Mouse (Mus musculus): ENCODE measurements around the gene Cygb. TPM values are rescaled to one million over a fixed set of nuclear protein-coding genes. Genes with fewer than 3 reads are reported as not detected.
A peak's percentile ranks its signal among the peaks of the same experiment; 100 is the strongest.

Gene Cygb
- polyA plus RNA-seq, 1 experiment: 55.3 TPM

GRCm38 (mm10) chr11:116657311-116658223, 3.5 kb upstream of the Cygb start:
- DNase-seq (ENCODE audit: extremely low spot score in 1 of 2, low spot score in 1 of 2): peak; percentile 89 to 92

- DNase-seq (ENCODE audit: extremely low spot score in 1 of 2, low spot score in 1 of 2): no peak
Measured at GRCm38 (mm10) chr11:116656348-116657191, 2.5 kb upstream of the Cygb start.

GRCm38 (mm10) chr11:116653709-116654221, 348 bp downstream of the Cygb start:
- DNase-seq (ENCODE audit: extremely low spot score in 1 of 2, low spot score in 1 of 2): peak in 1 of 2 experiments; percentile 61

GRCm38 (mm10) chr11:116653234-116653633, 879 bp downstream of the Cygb start, which contains the start of gene Prcd:
Prcd (plus strand) TSS chr11:116653534.
- DNase-seq (ENCODE audit: extremely low spot score in 1 of 2, low spot score in 1 of 2): no peak

- no peak for DNase-seq (ENCODE audit: extremely low spot score in 1 of 2, low spot score in 1 of 2)
Measured at GRCm38 (mm10) chr11:116652330-116653098, 1.6 kb downstream of the Cygb start.

- DNase-seq (ENCODE audit: extremely low spot score in 1 of 2, low spot score in 1 of 2): peak in 1 of 2 experiments; percentile 80
Measured at GRCm38 (mm10) chr11:116651339-116651738, 2.8 kb downstream of the Cygb start.

- no peak for DNase-seq (ENCODE audit: extremely low spot score in 1 of 2, low spot score in 1 of 2)
Measured at GRCm38 (mm10) chr11:116650811-116651210, 3.3 kb downstream of the Cygb start.

GRCm38 (mm10) chr11:116649711-116650337, 4.3 kb downstream of the Cygb start:
- DNase-seq (ENCODE audit: extremely low spot score in 1 of 2, low spot score in 1 of 2): no peak

GRCm38 (mm10) chr11:116648976-116649375, 5.1 kb downstream of the Cygb start:
- no peak for DNase-seq (ENCODE audit: extremely low spot score in 1 of 2, low spot score in 1 of 2)

GRCm38 (mm10) chr11:116648213-116648921, 5.7 kb downstream of the Cygb start:
- no peak for DNase-seq (ENCODE audit: extremely low spot score in 1 of 2, low spot score in 1 of 2)

GRCm38 (mm10) chr11:116647340-116647991, 6.6 kb downstream of the Cygb start:
- no peak for DNase-seq (ENCODE audit: extremely low spot score in 1 of 2, low spot score in 1 of 2)

GRCm38 (mm10) chr11:116646771-116647170, 7.3 kb downstream of the Cygb start:
- DNase-seq (ENCODE audit: extremely low spot score in 1 of 2, low spot score in 1 of 2): no peak

GRCm38 (mm10) chr11:116646136-116646535, 8.0 kb downstream of the Cygb start:
- DNase-seq (ENCODE audit: extremely low spot score in 1 of 2, low spot score in 1 of 2): no peak

GRCm38 (mm10) chr11:116645446-116646110, 8.5 kb downstream of the Cygb start:
- DNase-seq (ENCODE audit: extremely low spot score in 1 of 2, low spot score in 1 of 2): no peak

- no peak for DNase-seq (ENCODE audit: extremely low spot score in 1 of 2, low spot score in 1 of 2)
Measured at GRCm38 (mm10) chr11:116644225-116645112, 9.6 kb downstream of the Cygb start.

- no peak for DNase-seq (ENCODE audit: extremely low spot score in 1 of 2, low spot score in 1 of 2)
Measured at GRCm38 (mm10) chr11:116643579-116644224, 10.4 kb downstream of the Cygb start.

Measured in frontal cortex, adult 2 months (tissue).